ENCODE assay signal across 21 mouse cellular contexts in genomic region chr2:62606205-62606604, GRCm38 (mm10).
"Had no signal": no experiment of that assay in that cellular context is flagged by ENCODE, and none has a peak within 500 bp of the region (broad histone marks: within the 10 kb centered on the region; RNA-seq: fewer than 3 reads in every experiment).

No protein-coding gene starts in this region.

- DNase-seq: gastrocnemius, postnatal 14 days; gastrocnemius, postnatal 36 days; heart, adult 18-20 months; heart, postnatal 10 days; heart, postnatal 4 days; kidney, adult 11 months; kidney, adult 2 months; kidney, adult 9 months; kidney, postnatal 14 days; kidney, postnatal 36 days; liver; liver, embryonic 13.5 days had no signal

- ATAC-seq: hindbrain, postnatal 0 days; intestine, embryonic 16.5 days had no signal

- H3K36me3 ChIP-seq: heart, embryonic 10.5 days; heart, embryonic 12.5 days; hindbrain, embryonic 13.5 days; hindbrain, embryonic 15.5 days; kidney, embryonic 15.5 days; limb, embryonic 10.5 days; limb, embryonic 12.5 days; liver, embryonic 13.5 days had no signal

- H3K27me3 ChIP-seq: heart, embryonic 12.5 days; hindbrain, embryonic 13.5 days; hindbrain, embryonic 15.5 days; kidney, embryonic 15.5 days; limb, embryonic 12.5 days; liver, embryonic 13.5 days had no signal
